Mouse (Mus musculus) neural tube, embryonic 10.5 days (tissue): ENCODE data around the gene Tnfsf13b.

ENCODE experiments used
- DNase-seq: peaks from one replicate; pipeline ENCODE4 v3.0.0-alpha.2; 2017; ENCODE audit warnings: low spot score; ENCODE audit errors: extremely low spot score

Tnfsf13b gene

DNA sequence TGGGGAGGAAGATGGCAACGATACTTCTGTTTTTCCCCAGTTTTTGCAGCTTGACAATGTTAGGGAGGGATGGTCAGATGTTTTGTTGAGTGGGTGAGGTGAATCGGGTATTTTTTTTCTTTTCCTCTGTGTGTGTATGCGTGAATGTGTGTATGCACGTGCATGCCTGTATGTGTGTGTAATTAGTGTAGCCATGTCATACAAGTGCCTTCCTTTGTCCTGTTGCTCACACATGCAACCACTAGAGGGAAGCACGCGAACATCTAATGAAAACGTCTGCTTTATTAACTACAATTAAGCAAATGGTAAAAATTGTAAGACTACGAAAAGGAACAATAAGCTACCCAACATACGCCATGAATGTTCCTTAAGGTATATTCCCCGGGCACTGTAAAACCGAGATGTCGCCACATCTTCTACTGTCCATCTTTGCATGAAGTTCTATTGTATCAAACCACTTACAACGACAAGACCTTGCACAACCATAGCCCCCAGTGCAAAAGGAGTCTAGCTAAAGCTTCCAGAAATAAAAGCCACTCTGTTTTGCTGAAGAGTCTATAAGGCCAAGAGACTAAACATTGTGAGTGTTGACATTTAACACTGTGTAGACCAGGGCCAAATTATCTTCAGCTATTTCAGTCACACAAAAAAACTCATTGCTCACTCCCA is 37.7 kb downstream of the Tnfsf13b start:
- peak; percentile 21 for DNase-seq

- no peak for DNase-seq
Measured at GRCm38 (mm10) chr8:10045743-10046142, 39.5 kb downstream of the Tnfsf13b start.

GRCm38 (mm10) chr8:10049162-10049561 is 42.9 kb downstream of the Tnfsf13b start:
- DNase-seq = no peak

- DNase-seq = no peak
Measured at GRCm38 (mm10) chr8:10051576-10051975, 45.3 kb downstream of the Tnfsf13b start.

DNA sequence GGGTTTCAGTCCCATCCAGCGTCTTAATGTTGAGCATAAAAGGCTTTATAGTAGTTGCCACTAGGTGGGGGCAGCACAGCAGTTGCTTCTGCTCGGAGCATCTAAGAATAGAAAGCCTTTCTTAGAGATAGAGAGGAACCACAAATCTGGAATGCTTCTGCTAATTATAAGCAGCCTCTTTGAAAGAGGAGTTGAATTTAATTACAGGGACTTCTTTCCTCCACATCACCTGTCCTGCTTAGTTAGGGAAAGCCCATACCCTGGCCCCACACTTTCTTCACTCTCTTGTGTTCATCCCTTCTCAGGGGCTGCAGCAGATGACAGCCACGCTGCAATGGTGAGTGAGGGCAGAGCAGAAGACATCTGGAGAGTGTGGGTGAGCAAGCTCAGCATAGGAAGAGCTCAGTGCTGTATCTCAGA is 47.3 kb downstream of the Tnfsf13b start:
- DNase-seq = no peak

DNA sequence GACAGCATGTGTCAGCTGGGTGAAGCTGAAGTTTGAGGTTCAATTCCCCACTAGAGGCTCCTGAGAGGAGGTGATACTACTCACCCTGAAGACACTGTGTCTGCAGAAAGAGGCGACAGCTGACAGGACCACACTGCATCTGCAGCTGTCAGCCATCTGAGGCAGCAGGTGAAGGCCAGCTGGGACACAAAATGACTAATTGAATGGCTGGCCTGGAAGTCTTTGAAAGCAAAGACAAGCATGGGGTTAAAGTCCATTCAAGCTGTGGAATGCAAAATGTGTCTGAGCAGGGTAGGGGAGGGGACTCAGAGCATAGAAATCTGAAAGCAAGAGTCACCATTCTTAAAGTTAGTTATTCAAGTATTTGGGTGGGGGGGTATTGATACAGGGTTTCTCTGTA is 54.7 kb downstream of the Tnfsf13b start:
- DNase-seq = peak; percentile 45

DNA sequence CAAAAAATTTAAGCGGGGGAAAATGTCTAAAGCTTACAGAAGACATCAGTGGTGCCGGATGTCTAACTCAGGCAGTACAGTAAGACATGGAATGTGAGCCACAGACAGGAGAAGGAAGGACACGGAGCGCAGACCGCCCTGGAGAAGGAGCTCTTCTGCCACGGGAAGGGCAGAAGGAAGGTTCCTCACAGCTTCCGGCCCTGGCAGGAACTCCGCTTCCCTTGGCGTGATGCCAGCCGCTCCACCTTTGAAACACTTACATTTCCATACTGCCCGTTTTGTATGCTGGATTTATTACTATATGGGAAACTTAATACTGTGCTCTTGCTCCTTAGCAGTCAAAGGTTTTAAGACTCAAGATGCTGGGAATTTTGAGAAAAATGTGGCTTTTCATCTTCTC is 60.6 kb downstream of the Tnfsf13b start:
- DNase-seq = no peak

DNA sequence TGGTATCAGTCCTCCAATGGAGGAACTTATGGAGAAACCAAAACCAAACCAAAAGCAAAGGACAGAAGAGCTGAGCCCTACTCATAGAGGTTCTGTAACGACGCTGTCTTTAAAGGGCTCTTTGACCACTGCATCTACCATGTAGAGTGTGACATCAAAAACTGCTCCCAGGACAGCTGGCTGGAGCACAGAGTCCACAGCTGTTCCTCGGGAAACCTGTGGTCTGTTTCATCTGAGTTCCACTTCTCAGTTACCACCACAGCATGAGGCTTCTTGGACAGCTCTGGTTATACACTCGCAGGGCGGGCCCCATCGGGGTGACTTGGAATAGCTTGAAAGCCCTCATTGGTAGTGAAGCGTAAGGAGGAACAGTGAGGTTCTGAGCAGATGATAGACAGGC is 61.5 kb downstream of the Tnfsf13b start:
- DNase-seq = no peak

- DNase-seq = no peak
Measured at GRCm38 (mm10) chr8:10072347-10072746, 66.1 kb downstream of the Tnfsf13b start.
